Mouse (Mus musculus) left cerebral cortex, postnatal 4 days (tissue): ENCODE data around the gene Tnfsf9. TPM values are rescaled to one million over a fixed set of nuclear protein-coding genes. Genes with fewer than 3 reads are reported as not detected.

ENCODE experiments used
- DNase-seq: peaks from one replicate; pipeline ENCODE4 v3.0.0-alpha.2; 2022
- intact Hi-C: fragments of 180-260 bp; cut with DNase I; formaldehyde crosslinking; loops from one replicate; pipeline ENCODE4 v1.15.1; 2025
- total RNA-seq, 2 experiments: library from RNA; stranded (reverse); gene quantifications; 2 replicates each; pipeline ENCODE4 v1.2.3; 2021

Gene Tnfsf9
- total RNA-seq, 2 experiments from 2014 or later = 1.7 to 2.0 TPM

DNA sequence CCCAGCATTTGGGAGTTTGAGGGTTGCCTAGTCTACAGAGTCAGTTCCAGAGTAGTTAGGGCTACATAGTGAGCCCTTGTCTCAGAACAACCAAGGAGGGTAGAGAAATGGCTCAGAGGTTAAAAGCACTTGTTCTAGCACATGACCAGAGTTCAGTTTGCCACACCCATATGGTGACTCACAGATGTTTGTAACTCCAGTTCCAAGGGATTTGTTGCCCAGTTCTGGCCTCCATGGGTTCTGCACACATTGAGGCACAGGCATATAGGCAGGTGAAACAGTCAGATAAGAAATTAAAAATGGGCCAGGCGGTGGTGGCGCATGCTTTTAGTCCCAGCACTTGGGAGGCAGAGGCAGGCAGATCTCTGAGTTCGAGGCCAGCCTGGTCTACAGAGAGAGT, 10.9 kb upstream of the Tnfsf9 start:
- DNase-seq = no peak
- intact Hi-C loops = loop anchor here (10.0 kb wide), 1 partner anchor 241 kb away; no protein-coding TSS in a partner anchor

DNA sequence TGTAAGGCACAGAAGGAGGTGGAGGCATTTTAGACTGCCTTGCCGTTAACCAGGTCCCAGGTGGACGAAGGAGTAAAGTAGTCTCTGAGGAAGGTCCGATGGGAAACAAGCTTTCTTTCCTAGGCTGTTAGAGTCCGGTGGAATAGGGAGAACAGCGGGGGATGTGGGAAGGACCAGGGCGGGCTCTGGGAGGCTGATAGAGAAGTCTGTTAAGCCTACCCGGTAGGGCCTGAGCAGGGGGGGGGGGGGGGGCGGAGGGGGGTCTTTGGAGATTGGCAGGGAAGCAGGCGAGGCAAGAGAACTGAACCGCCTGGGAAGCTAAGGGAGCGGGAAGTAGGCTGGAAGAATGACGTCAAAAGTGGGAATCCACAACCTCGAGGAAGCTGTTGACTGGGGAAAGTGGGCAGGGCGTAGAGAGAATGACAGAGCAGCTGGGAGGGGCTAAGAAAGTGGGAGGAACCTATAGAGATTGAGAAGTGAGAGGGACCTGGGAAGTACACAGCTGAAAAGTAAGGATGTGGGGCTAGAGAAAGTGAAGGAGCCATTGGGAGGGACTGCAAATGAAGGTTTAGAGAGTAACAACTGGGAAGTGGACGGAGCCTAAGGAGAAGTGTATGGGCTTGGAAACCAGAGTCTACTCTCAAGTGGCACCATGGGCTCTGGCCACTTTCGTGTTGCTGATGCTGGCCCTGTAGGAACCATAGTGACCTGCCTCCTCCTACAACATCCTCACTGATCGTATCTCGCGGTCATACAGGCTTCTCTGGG, 9.1 kb upstream of the Tnfsf9 start:
- no peak for DNase-seq

DNA sequence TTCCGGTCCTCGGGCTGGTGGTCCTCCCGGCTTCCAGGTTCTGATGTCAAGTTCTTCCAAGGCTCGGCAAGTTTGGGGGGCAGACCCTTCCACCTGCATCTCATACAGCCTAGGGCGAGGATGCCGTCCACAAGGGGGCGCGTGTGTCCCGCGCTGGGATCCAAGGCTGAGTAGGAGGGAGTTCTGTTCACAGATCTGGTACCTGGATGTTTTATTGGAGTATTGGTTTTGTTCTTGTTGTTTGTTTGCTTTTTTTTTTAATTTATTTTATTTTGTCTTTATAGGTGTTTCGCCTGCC, 8.6 kb upstream of the Tnfsf9 start:
- DNase-seq = peak; percentile 87
- intact Hi-C loops = loop anchor here (5.0 to 10.0 kb wide), 2 partner anchors 71 to 238 kb away; no protein-coding TSS in a partner anchor

More for the DNA sequence above, 9.1 kb upstream of the Tnfsf9 start:
- intact Hi-C loops = loop anchor here (5.0 to 10.0 kb wide), 2 partner anchors 71 to 239 kb away; no protein-coding TSS in a partner anchor

DNA sequence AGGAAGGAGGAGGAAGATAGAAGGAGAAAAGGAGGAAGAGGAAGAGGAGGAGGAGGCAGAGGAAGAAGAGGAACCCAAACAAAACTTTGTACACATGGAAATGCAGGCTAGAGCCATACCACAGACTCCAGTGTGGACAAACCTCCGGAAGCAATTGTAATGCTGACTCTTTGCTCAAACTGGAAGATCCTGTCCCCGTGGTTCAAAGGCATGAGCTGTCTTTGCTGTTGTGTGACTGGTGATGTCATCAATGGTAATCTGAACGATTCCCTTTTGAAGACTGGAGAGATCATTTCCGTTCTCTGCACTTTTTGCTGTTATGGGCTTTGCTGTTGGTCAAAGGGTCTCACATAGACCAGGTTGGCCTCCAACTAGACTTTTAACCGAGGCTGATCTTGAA, 6.8 kb upstream of the Tnfsf9 start:
- DNase-seq = no peak
- intact Hi-C loops = loop anchor here (5.0 to 10.0 kb wide), 2 partner anchors 69 to 236 kb away; no protein-coding TSS in a partner anchor

DNA sequence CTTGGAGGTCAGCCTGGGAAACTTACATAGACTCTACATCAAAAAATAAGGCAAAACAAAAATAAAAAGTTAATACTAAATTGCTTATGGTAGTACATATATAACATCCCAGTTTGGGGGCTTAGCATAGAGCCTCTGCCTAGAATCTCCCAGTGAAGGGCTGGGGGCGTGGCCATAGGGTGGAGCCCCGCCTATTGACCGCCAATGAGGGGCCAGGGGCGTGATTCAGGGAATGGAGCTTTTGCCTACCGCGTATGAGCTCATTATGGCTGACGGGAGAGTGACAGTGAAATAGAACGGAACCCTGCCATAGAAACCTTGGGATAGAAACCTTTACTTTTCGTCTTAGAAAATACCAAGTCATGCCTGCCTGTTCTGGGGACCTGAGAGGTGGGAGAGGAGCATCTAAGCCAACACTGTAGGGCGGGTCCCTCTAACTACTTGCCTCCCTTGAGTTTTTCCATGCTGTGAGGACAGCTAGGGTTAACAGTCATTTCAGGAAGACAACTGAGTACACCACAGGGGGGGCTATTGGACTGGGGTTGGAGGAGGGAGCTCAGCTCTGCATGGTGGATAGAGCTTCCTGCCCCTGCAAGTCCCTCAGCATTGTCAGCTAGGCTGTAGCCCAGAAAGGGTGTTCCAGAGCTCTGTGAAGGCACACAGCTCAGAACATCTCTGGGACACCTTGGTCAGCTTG, 5.3 kb upstream of the Tnfsf9 start:
- peak; percentile 30 for DNase-seq
- intact Hi-C loops = loop anchor here (5.0 to 10.0 kb wide), 2 partner anchors 68 to 235 kb away; no protein-coding TSS in a partner anchor

DNA sequence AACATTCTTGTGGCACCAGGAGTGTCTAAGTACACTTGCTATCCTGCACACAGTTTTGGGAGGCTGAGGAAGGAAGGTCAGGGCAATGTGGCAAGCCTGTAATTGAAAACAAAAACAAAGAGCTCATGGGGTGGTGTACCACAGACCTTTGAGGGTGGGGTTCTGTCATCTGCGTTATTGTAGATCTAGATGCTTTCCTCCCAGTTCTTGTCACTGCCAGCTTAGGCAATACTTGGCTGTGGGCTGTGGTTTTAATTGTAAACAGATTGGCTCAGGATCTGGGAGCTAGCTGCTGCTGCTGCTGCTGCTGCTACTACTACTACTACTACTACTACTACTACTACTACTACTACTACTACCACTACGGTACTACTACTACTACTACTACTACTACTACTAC, 2.8 kb upstream of the Tnfsf9 start:
- DNase-seq = no peak
- intact Hi-C loops = no loop called here

DNA sequence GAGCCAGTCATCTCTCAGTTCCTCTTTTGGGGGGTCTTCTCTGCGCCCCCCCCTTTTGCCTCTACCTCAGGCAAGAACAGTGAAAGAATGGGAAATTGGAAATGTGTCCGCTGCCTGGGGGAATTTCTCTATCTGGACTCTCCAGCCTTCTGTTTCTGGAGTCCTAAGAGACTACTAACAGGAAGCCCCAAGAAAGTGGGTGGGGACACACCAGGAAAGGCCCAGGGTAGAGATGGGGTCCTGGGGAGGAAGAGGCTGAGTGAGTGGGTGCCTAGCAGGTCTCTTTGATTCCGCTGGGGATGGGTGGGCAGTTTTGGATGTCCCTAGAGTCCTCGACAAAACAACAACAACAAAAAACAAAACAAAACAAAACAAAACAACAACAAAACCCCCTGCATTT, 629 bp upstream of the Tnfsf9 start:
- DNase-seq = no peak
- intact Hi-C loops = no loop called here

DNA sequence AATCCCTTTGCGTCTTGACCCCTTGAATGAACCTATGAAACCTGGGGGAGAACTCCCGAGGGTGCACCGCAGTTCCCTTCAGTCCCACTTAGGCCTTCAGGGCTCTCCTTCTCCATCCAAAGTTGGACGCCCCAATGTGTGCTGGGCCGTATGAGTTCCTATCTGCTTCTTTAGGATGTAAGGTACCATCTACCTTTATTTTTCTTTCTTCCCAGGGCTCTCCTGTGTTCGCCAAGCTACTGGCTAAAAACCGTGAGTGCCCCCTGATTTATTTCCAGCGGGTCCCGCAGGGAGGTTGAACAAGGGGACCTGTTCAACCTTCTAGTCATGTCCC, 877 bp downstream of the Tnfsf9 start:
- intact Hi-C loops = no loop called here
- DNase-seq = no peak

DNA sequence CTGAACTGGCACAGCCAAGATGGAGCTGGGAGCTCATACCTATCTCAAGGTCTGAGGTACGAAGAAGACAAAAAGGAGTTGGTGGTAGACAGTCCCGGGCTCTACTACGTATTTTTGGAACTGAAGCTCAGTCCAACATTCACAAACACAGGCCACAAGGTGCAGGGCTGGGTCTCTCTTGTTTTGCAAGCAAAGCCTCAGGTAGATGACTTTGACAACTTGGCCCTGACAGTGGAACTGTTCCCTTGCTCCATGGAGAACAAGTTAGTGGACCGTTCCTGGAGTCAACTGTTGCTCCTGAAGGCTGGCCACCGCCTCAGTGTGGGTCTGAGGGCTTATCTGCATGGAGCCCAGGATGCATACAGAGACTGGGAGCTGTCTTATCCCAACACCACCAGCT, 1.9 kb downstream of the Tnfsf9 start:
- no peak for DNase-seq
- intact Hi-C loops = no loop called here

DNA sequence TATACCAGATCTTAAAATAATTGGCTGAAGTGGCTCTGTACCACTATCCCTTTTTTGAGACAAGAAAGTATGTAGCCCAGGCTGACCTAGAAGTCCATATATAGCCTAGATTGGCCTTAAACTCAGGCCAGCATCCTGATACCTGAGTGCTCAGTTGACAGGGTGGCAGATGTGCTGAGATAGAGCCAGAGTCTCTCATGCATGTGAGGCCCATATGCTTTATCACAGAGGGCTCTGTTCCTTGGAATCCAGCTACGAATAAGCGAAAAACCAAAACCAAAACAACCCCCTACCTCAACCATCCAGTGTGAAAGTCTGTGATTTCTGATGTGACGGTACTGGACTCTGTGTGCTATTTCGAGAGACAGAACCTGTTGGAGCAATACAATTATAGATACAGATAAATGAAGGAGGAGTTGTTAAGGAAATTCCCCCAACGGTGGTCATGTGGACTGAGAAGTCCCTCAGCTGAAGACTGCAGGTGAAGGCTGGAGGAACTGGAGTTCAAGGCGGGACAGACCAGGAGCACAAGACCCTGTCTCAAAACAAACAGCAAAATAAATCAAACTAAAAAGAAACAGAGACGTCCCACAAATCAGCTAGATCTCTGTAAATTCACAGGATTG, 3.0 kb downstream of the Tnfsf9 start:
- intact Hi-C loops = no loop called here

DNA sequence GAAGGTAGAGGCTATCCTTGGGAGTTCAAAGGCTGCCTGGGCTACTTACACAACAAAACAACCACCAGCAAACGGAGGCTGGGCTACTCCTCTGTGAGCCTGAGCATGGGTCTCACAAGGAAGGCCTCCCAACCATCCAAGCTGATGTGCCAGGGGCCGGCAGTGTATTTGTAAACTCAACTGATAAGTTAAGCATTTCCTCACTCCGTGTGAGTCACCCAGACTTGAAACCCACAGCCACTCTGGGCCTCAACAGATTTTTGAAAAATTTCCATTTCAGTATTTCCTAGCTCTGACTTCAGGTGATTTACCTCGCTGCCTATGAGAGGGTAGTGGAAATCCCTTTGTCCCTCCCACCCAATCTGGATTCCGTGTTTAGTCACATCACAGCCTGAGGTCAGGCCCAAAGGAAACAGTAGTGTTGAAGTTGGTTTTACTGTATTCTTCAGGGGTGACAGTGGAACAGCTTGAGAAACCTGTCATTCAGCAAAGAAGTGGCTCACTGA, 3.6 kb downstream of the Tnfsf9 start:
- intact Hi-C loops = no loop called here

More for the DNA sequence above, 3.0 kb downstream of the Tnfsf9 start:
- no peak for DNase-seq

DNA sequence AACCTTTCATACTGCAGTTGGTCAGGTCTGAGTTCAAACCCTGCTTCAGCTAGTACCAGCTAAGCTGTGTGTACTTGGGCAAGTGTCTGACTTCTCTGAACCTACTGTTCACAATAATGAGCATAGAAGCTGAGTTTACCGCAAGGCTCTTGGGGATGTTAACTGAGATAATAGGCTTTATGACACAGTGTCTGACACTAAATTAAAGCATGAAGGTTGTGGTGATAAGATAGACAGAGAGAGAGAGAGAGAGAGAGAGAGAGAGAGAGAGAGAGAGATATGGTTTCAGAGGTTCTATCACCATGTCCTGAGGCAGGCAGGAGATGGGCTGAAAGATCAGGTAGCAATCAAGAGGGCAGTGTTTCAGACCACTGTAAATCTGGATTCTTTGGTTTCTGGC, 4.9 kb downstream of the Tnfsf9 start:
- intact Hi-C loops = no loop called here

More for the DNA sequence above, 3.6 kb downstream of the Tnfsf9 start:
- DNase-seq = no peak

DNA sequence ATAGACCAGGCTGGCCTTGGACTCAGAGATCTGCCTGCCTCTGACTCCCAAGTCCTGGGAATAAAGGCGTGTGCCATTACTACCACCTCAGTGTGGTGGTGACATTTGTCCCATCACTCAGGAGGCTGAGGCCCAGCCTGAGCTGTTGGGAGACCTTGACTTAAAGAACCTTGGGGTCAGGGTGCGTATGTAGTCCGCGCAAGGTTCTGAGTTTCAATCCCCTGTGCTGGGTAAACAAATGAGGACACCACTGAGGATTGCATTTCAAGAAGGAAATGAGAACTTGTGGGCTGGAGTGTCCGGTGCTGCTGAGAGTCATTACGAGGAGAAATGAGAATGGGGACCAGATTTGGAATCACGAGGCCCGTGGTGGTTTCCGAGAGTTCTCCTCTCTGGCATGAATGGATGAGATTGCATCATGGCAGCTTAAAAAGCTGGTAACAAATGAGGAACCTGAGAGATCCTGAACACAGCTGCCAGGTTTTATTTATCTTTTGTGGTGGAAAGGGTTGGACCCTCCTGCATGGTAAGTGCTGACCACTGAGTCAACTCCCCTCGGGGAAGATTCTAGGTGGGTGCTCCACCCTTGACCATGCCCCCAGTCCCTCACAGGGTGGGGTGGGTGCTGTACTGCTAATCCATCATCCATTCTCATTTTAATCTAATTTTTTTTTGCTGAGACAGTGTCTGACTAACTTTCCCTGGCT, 7.8 kb downstream of the Tnfsf9 start:
- DNase-seq = no peak
- intact Hi-C loops = no loop called here

More for the DNA sequence above, 4.9 kb downstream of the Tnfsf9 start:
- DNase-seq = no peak

DNA sequence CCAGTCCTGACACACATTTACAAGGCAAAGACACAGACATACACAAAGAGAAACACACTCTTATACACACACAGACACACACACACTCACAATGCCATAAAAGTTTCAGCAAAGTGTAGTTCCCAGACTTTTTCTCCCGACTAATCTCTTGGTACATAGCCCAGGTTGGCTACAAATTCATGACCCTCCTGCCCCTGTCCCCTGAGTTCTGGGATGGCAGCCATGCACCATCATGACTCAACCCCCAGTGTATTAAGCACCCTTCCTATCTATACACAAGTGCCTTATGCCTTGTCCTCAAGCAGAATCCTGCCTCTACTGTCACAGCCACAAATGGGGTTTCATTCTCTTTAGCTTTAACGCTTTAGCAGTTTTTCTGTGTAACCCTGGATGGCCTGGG, 11.7 kb downstream of the Tnfsf9 start:
- intact Hi-C loops = no loop called here
- no peak for DNase-seq

DNA sequence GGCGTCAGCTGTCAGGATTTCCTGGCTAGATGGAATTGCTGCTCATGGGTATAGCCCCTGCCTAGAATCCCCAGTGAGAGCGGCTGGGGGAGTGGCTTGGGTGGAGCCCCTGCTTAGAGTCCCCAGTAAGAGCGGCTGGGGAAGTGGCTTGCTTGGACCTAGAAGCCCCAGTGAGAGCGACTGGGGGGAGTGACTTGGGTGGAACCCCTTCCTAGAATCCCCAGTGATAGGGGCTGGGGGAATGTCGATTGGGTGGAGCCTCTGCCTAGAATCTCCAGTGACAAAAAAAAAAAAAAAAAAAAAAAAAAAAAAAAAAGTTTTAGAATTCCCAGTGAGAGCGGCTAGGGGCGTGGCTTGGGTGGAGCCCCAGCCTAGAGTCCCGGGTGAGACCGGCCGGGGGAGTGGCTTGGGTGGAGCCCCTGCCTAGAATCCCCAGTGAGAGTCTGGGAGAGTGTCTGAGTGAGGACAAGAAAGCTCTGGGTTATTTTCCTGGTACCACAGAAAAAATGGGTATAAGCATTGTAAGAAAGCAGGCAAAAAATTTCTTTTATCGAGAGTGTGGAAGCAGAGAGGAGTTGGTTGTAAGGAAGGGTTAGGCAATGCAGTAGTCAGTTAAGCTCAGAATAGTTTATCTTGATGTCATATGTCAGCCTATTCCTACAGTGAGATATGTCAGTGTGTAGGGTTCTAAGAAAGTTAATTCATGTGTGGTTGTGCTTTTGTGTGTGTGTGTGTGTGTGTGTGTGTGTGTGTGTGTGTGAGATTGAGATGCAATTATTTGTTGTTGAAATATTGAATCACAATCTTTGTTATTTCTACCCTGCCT, 13.6 kb downstream of the Tnfsf9 start:
- no peak for DNase-seq
- intact Hi-C loops = no loop called here

DNA sequence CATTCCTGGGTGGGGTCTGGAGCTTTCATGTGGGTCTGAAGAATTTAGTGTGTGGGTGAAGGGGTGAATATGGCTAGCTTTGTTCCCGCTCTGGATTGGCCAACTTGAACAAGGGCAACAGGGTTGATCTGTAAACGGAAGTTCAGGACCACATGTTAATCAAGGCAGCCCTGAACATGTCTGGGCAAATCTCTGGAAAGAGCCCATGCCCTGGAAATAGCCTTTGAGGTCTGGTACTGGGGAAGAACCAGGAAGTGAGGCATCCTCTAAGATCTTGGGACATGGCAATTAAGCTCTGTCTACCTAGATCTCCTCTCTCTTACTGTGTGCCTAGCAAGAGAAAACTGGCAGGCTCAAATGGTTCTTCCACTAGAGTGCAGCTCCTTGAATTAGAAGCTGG, 16.7 kb downstream of the Tnfsf9 start:
- no peak for DNase-seq
- intact Hi-C loops = no loop called here

DNA sequence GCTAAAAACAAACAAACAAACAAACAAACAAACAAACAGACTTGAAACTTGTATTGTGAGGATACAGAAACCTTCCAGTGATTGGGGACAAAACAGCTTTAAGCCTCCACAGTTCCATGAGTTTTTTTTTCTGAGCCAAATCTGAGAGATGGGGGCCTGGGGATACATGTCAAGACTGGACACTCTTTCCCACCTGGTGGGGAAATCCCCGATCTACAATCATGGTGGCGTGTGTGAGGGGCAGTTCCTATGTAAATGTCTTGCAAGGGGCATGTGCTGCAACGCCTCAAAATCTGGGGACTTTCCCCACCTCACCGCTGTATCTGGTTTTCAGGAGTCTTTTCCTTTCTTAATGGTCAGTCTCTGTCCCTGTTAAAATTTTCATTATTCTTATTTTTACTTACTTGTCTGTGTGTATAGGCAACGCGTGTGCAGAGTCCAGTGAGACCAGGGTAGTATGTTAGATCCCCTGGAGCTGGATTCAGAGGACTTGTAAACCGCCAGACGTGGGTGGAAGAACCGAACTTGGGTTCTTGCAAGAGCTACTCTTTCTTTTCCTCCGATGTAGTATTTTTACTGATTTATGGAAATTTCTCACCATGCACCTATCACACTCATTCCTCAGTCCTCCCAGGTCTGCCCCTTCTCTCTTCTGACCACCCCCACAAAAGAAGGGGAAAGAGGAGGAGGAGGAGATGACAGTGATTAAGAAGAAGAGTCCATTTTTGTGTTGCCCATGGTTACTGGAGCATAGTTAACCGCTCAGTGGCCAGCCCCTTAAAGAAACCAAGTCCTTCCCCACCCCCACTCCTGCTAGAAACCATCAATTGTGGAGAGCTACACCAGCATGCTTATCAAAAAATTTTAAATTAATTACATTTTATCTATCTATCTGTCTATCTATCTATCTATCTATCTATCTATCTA, 18.3 kb downstream of the Tnfsf9 start:
- DNase-seq = no peak
- intact Hi-C loops = no loop called here

DNA sequence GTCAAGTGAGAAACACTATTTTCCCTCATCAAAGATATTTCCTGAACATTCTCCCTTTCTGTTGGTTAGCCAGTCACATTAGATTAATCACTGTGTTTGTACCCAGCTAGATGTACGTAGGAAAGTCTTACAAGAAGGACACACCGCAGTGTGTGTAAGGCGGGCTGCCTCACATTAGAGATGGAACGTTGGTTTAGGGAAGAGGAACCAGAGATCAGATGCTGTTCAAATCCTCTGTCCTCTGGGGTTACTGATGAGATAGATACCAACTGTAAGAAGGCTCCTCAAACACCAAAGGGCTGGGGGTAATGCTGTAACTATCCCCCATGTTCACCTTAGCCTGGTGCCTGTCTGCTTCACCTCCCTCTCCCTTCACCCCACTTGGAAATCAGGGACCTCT, 19.7 kb downstream of the Tnfsf9 start:
- DNase-seq = no peak
- intact Hi-C loops = no loop called here
